Mouse (Mus musculus) heart, embryonic 10.5 days (tissue): ENCODE data around the gene Kifc3. TPM values are rescaled to one million over a fixed set of nuclear protein-coding genes. Genes with fewer than 3 reads are reported as not detected.

ENCODE experiments used
- DNase-seq: peaks from one replicate; pipeline ENCODE4 v3.0.0-alpha.2; 2017; ENCODE audit warnings: low spot score
- H3K27ac ChIP-seq: fragments of 300-500 bp; sonication (generic); 2 replicates; pipeline ENCODE4 v1.5.1; 2016; ENCODE audit warnings: mild to moderate bottlenecking
- H3K27me3 ChIP-seq: fragments of 300-500 bp; sonication (generic); 2 replicates; pipeline ENCODE4 v1.6.1; 2016; ENCODE audit warnings: mild to moderate bottlenecking; ENCODE audit not compliant: poor library complexity, insufficient read depth, severe bottlenecking
- H3K36me3 ChIP-seq: fragments of 300-500 bp; sonication (generic); 2 replicates; pipeline ENCODE4 v1.6.1; 2016; ENCODE audit warnings: mild to moderate bottlenecking, moderate library complexity
- H3K4me1 ChIP-seq: fragments of 300-500 bp; sonication (generic); 2 replicates; pipeline ENCODE4 v1.6.1; 2016; ENCODE audit warnings: mild to moderate bottlenecking
- H3K4me3 ChIP-seq: fragments of 300-500 bp; sonication (generic); 2 replicates; pipeline ENCODE4 v1.5.1; 2016; ENCODE audit warnings: mild to moderate bottlenecking, moderate library complexity
- H3K9me3 ChIP-seq: fragments of 300-500 bp; sonication (generic); 2 replicates; pipeline ENCODE4 v1.6.1; 2016; ENCODE audit warnings: mild to moderate bottlenecking, moderate library complexity
- WGBS: fragments of 180-500 bp; shearing (Covaris S2); methylation state at CpG from one replicate; pipeline ENCODE4 v1.1.7; 2016; 5-methylcytosine and 5-hydroxymethylcytosine counted together
- polyA plus RNA-seq: library from polyadenylated mRNA; unstranded; fragments of >200 nt; fragmentation: Nextera tagmentation; extraction: Ambion mirVana; gene quantifications from 2 replicates; pipeline ENCODE4 v1.2.1, GENCODE M21; 2016

The Kifc3 gene
- polyA plus RNA-seq, 1 experiment from 2014 or later = 15.3 TPM

DNA sequence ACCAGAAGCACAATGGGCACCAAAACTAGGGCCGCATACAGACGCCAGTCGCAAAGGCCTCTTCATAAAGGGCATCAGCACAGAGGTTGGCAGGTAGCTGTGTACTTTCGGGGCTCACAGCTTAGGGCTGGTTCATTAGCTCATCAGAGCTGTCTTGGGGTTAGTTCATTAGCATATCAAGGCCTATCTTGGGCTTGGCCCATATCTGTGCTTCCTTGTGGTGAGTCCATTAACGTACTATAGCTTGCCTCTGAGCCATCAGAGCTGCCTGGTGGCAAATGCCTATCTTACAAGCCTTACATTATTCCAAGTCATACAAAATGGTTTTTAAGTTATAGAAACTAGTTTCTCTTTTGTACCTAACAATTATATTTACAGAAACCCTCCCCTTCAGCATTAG is 21.4 kb upstream of the Kifc3 start:
- no peaks in the 10 kb centered on the region for H3K27me3 ChIP-seq
- H3K27ac ChIP-seq = no peak overlapping the region
- WGBS = 84% methylated on average over 5 of the region's 5 CpGs
- peaks cover 28% of the 10 kb centered on the region for H3K4me1 ChIP-seq
- DNase-seq = no peak
- no peak overlapping the region for H3K4me3 ChIP-seq
- H3K9me3 ChIP-seq = no peaks in the 10 kb centered on the region
- H3K36me3 ChIP-seq = no peaks in the 10 kb centered on the region

DNA sequence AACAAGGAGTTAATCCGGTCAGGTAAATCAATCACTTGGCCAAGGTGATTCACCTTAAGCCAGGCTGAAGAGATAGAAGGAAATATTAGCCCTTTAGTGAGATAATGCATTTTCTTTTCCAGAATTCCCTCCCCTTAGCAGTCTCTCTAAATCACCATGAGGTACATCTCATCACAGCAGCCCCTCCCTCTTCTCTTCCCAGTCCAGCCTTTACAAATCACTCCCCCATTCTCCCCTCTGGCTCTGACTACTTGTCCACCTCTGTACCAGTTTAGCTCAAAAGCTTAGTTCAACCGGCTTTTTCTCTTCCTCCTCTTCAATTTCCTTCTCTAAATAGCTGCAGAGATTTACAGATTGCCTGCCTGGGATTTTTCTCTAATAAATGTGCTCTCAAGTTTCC is 18.4 kb upstream of the Kifc3 start:
- WGBS = 22% methylated on average over 2 of the region's 2 CpGs
- Histone ChIP-seq H3K9me3 (no peaks in the 10 kb centered on the region), H3K4me1 (peaks cover 15% of the 10 kb centered on the region), H3K27me3 (no peaks in the 10 kb centered on the region), H3K27ac (peak overlapping the region; percentile 54), H3K4me3 (no peak overlapping the region), H3K36me3 (no peaks in the 10 kb centered on the region)
- no peak for DNase-seq

DNA sequence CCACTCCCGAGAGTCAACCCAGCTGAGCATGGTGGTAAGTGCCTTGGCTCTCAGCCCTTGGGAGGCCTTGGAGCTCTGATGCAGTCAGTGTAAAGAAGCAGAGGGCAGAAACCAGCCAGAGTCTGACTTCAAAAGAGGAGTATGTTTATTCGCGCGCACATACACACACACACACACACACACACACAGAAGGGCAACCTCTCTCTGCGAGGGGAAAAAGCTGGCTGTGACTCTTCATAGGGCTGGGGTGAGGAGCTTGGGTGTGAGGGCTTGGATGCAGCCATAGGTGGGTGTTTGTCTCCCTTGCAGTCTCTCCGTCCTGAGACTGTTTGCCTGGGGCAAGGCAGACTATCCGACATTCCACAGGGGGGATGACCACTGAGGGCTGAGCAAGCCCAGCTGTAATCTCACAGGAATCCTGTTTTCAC is 18.0 kb upstream of the Kifc3 start:
- H3K36me3 ChIP-seq = no peaks in the 10 kb centered on the region
- DNase-seq = no peak
- H3K4me1 ChIP-seq = peaks cover 13% of the 10 kb centered on the region
- 39% methylated on average over 7 of the region's 7 CpGs for WGBS
- H3K27me3 ChIP-seq = no peaks in the 10 kb centered on the region
- no peak overlapping the region for H3K4me3 ChIP-seq
- H3K27ac ChIP-seq = peak overlapping the region; percentile 54
- no peaks in the 10 kb centered on the region for H3K9me3 ChIP-seq

DNA sequence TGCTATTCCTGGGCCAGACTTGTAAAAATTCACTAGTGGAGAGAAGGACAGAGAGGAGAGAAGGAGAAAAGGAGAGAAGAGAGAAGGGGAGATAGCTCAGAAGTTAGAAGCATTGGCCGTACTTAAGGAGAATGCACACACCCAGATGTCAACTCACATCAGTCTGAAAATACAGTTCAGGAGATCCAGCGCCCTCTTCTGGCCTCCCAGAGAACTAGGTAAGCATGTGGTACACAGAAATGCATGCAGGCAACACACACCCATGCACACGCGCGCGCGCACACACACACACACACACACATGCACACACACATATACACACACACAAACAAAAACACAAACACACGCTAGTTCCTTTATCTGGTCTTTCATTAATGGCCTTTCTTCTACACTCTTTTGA is 17.0 kb upstream of the Kifc3 start:
- 89% methylated on average over 8 of the region's 8 CpGs for WGBS
- H3K27ac ChIP-seq = no peak overlapping the region
- no peak for DNase-seq
- H3K36me3 ChIP-seq = no peaks in the 10 kb centered on the region
- H3K27me3 ChIP-seq = no peaks in the 10 kb centered on the region
- no peaks in the 10 kb centered on the region for H3K9me3 ChIP-seq
- H3K4me1 ChIP-seq = peaks cover 13% of the 10 kb centered on the region
- H3K4me3 ChIP-seq = no peak overlapping the region

DNA sequence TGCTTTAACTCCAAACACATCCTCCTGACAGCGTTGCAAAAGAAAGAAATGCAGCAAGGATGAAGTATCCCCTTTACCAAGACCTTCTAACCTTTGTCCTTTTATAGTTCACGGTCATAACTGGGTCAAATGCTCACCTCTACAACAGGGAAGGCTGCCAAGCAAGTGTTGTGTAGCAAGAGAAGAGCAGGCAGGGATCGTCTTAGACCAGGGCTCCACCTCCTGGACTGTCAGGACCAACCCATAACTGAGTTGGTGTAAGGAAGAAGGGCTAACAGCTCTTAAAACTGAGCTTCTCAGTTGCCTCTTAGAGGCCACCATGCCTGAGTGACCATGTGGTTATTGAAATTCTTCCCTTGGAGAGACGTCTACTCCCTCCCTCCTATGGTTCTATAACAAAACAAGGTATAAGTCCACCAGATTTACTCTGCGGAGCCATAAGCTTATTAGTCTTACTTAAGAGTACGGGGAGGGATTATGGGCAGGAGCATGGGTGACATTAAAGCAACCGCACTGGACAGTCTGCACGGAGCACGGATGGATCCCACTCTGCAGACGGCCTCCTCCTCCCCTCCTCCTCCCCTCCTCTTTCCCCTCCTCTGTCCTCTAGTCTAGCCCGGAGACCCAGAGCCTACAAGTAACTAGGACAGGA is 13.2 kb upstream of the Kifc3 start:
- no peak overlapping the region for H3K27ac ChIP-seq
- DNase-seq = no peak
- no peak overlapping the region for H3K4me3 ChIP-seq
- 71% methylated on average over 11 of the region's 11 CpGs for WGBS
- H3K27me3 ChIP-seq = no peaks in the 10 kb centered on the region
- peaks cover 13% of the 10 kb centered on the region for H3K4me1 ChIP-seq
- H3K36me3 ChIP-seq = no peaks in the 10 kb centered on the region
- no peaks in the 10 kb centered on the region for H3K9me3 ChIP-seq

DNA sequence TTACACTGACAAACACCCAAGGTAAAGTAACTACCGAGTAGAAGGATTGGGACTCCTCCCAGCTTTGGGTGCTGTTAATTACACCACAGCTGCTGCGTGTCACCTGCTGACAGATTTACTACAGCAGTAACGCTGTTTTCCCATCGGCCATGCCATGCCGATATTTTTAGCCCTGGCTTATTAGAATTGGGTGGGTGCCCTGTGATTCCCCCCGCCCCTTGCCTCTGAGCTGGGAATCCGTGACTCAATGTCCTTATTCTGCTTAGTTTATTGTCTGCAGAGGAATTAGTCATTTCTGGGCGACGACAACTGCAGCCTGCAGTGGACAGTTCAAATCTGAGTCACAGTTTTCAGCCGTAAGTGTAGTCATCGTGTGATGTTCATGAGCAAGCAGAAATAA is 7.3 kb upstream of the Kifc3 start:
- H3K9me3 ChIP-seq = no peaks in the 10 kb centered on the region
- 54% methylated on average over 11 of the region's 11 CpGs for WGBS
- H3K27me3 ChIP-seq = no peaks in the 10 kb centered on the region
- H3K36me3 ChIP-seq = no peaks in the 10 kb centered on the region
- DNase-seq = no peak
- H3K4me3 ChIP-seq = no peak overlapping the region
- peaks cover 24% of the 10 kb centered on the region for H3K4me1 ChIP-seq
- peak overlapping the region; percentile 42 for H3K27ac ChIP-seq

DNA sequence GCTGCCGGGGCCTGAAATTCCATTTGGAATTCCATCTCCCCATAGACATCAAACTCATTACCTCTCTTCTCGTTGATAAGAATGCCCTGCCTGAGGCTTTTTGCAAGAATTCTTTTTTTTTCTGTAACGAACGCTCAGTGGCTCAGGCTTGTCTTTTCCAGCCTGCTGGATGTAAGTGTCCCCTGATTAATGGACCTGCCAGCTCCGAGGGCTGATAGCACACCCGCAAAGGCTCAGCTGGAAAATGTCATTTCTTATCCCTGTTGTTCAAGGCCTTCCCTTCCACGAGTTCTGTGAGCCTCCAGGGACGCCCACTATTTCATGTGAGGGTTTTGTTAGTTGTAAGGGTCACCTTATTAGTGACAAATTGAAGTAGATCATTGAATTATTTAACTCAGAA is 3.3 kb upstream of the Kifc3 start:
- 8% methylated on average over 8 of the region's 8 CpGs for WGBS
- Histone ChIP-seq H3K27me3 (no peaks in the 10 kb centered on the region), H3K27ac (no peak overlapping the region), H3K9me3 (no peaks in the 10 kb centered on the region), H3K36me3 (no peaks in the 10 kb centered on the region), H3K4me1 (peaks cover 24% of the 10 kb centered on the region), H3K4me3 (no peak overlapping the region)
- DNase-seq = no peak

DNA sequence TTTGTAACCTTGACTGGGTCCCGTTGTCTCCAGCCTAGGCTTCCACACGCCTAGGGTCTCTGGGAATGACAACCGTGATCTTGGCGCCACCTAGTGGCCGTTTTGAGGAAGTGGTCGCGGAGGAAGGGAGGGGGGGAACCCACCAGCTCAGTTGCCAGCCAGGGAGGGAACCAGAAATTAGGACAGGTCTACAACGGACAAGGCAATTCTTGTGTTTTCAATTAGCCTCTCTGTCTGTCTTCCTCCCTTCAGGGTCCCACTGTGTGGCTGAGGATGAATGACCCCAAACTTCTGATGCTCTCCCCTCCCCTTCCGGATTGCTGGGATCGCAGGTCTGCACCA is 1.4 kb upstream of the Kifc3 start:
- Histone ChIP-seq H3K4me1 (peaks cover 17% of the 10 kb centered on the region), H3K9me3 (no peaks in the 10 kb centered on the region), H3K4me3 (no peak overlapping the region), H3K27ac (no peak overlapping the region), H3K36me3 (no peaks in the 10 kb centered on the region), H3K27me3 (no peaks in the 10 kb centered on the region)
- DNase-seq = peak; percentile 80
- 17% methylated on average over 10 of the region's 10 CpGs for WGBS

DNA sequence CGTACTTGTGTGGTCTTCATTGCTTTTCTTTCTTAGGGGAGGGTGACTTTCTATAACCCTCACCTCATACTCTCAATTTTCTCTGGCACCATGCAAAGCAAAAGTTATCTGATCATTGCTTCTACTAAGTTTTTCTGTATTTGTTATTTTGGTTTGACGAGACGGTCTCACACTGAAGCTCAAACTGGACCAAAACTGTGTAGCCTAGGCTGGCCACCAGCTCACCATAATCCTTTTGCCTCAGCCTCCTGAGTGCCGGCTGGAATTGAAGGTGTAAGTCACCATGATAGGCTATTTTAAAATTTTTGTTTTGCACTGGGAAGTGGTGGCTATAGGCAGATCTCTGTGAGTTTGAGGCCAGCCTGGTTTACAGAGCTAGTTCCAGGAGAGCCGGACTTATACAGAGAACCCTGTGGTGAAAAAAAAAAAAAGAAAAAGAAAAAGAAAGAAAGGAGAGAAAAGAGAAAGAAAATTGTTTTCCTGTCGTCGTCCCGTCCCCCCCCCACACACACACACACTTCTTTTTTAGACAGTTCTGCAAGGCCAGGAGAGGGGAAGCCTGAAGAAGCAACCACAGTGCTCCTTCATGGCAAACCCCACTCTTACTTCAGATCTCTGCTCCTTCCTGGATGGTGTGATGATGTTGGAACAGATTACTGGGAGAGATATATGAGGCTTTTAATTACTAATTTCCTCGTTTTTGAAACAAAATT is 870 bp upstream of the Kifc3 start:
- no peaks in the 10 kb centered on the region for H3K9me3 ChIP-seq
- no peak overlapping the region for H3K4me3 ChIP-seq
- H3K27me3 ChIP-seq = no peaks in the 10 kb centered on the region
- H3K36me3 ChIP-seq = no peaks in the 10 kb centered on the region
- H3K27ac ChIP-seq = no peak overlapping the region
- 48% methylated on average over 9 of the region's 9 CpGs for WGBS
- H3K4me1 ChIP-seq = peaks cover 17% of the 10 kb centered on the region
- no peak for DNase-seq

DNA sequence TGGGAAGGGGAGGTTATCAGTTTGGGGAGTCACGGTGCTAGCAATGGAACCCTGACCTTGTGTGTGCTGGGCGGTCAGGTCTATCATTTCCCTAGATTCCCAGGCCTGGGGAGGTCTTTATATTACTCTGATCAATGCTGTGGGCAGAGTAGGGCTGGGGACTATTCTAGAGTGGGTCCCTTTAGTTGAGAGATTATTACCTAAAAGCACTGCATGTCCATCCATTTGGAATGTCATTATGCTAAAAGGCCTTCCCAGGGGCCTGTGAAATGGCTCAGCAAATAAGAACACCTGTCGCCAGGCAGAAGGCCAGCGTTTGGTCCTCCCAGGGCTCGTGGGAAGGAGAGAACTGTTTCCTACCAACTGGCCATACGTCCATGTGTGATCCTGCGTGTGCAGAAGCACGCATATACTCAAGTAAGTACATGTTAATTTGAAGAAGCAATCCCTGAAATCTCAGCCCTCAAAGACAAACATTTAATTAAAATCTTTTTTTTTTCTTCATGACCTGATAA is 499 bp downstream of the Kifc3 start:
- Histone ChIP-seq H3K4me3 (no peak overlapping the region), H3K36me3 (no peaks in the 10 kb centered on the region), H3K27ac (no peak overlapping the region), H3K9me3 (no peaks in the 10 kb centered on the region), H3K4me1 (peaks cover 17% of the 10 kb centered on the region), H3K27me3 (no peaks in the 10 kb centered on the region)
- WGBS = 75% methylated on average over 8 of the region's 8 CpGs
- DNase-seq = no peak

DNA sequence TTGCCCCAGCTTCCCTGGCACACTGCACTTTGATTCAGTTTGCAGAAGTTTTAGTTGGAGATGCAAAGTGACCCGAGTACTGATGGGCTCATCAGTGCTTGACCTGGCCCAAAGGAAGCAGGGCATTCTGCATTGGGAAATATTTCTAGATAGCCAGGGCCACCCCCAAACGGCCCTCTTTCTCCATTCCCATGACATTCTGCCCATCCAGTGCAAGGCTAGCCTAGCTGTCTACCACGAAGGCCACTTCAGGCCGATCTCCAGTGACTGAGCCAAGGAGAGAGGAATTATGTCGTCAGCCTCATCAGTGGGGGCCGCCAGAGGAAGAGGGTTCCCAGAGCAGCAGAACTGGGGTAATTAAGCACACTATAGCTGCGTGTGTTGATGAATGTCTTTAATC is 1.1 kb downstream of the Kifc3 start:
- H3K27me3 ChIP-seq = no peaks in the 10 kb centered on the region
- no peaks in the 10 kb centered on the region for H3K9me3 ChIP-seq
- H3K27ac ChIP-seq = no peak overlapping the region
- WGBS = 69% methylated on average over 7 of the region's 7 CpGs
- no peak for DNase-seq
- H3K4me3 ChIP-seq = no peak overlapping the region
- no peaks in the 10 kb centered on the region for H3K36me3 ChIP-seq
- peaks cover 17% of the 10 kb centered on the region for H3K4me1 ChIP-seq

DNA sequence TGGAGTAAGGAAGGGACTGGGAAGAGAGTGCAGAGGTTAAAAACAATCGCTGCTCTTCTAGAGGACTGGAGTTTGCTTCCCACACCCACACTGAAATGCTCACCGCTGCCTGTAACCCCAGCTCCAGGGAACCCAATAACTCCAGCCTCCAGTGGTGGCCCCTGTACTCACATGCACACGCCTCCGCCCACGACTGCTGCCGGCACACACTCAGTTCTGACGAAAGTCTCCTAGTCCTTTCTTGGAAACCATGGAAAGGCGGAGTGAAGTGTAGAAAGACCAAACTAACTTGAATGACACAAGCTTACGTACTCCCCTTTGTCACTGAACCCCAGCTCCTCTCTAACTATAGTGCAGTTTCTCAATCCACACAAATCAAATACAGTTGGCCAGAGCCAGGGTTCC is 2.6 kb downstream of the Kifc3 start:
- Histone ChIP-seq H3K27ac (no peak overlapping the region), H3K9me3 (no peaks in the 10 kb centered on the region), H3K27me3 (no peaks in the 10 kb centered on the region), H3K4me1 (peaks cover 17% of the 10 kb centered on the region), H3K36me3 (no peaks in the 10 kb centered on the region), H3K4me3 (no peak overlapping the region)
- DNase-seq = no peak
- 77% methylated on average over 9 of the region's 9 CpGs for WGBS

DNA sequence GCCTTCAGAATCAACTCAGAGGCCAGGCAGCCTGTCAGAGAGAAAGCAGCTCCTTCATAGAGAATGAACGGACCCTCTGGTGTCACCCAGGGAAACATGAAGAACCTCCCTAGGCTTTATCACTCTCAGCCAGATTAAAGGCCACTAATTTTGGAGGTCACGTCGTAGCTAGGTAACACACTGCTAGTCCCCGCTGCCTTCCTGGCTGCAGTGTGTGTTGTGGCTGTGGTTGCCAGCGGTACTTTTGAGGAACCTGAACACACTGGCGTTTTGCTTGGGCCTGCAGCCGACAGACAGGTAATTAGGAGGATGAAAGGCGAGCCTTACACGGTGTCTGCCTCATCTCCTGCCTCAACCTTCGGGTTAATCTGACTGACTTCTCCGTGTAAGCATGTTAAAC is 6.9 kb downstream of the Kifc3 start:
- Histone ChIP-seq H3K27ac (no peak overlapping the region), H3K4me3 (no peak overlapping the region), H3K36me3 (no peaks in the 10 kb centered on the region), H3K4me1 (peaks cover 15% of the 10 kb centered on the region), H3K9me3 (no peaks in the 10 kb centered on the region), H3K27me3 (no peaks in the 10 kb centered on the region)
- 49% methylated on average over 11 of the region's 11 CpGs for WGBS
- no peak for DNase-seq
